Mouse (Mus musculus) layer of hippocampus, postnatal 10 days (tissue): ENCODE measurements around the gene Brd3os. TPM values are rescaled to one million over a fixed set of nuclear protein-coding genes. Genes with fewer than 3 reads are reported as not detected.

Experiments
- microRNA-seq, 2 experiments: library from miRNA; unstranded; fragments of <30 nt; microRNA quantifications; one replicate each; pipeline ENCODE4 v1.2.0; 2021
- total RNA-seq, 2 experiments: library from RNA; stranded (reverse); gene quantifications; 2 replicates each; pipeline ENCODE4 v1.2.3; 2021

The Brd3os gene
- total RNA-seq, 2 experiments from 2014 or later, result 25.3 to 26.6 TPM

Small RNA genes within 50 kb of the gene (microRNA-seq; reads per million reads assigned to microRNA genes)
- gene Gm24049 (0 reads per million in 2 experiments), gene Mir7578 (0 reads per million in 2 experiments)

Other genes starting within 250 kb of the Brd3os start
- 10 to 100 TPM; 10.0 to 11.2 TPM for gene Sardh, start 194.0 kb upstream of the Brd3os start, total RNA-seq
- 10 to 100 TPM; 30.3 to 33.4 TPM for gene Vav2, start 15.3 kb upstream of the Brd3os start, total RNA-seq
- gene Brd3, start 65.3 kb downstream of the Brd3os start, total RNA-seq, result 10 to 100 TPM; 79.7 to 80.2 TPM
- gene Wdr5, start 72.8 kb downstream of the Brd3os start, total RNA-seq, result 10 to 100 TPM; 42.8 to 44.2 TPM
- gene Rxra, start 234.1 kb downstream of the Brd3os start, total RNA-seq, result 10 to 100 TPM; 13.4 to 14.2 TPM